Mouse (Mus musculus): ENCODE data around the gene Zfp646. TPM values are rescaled to one million over a fixed set of nuclear protein-coding genes. Genes with fewer than 3 reads are reported as not detected.
"Not testable (repeated sequence)": the region's sequence is repeated elsewhere in the genome, so short reads cannot be mapped to it uniquely, and the experiment has no call there.

Gene Zfp646
- polyA plus RNA-seq, 1 experiment from 2014 or later = 15.5 TPM

- Histone ChIP-seq H3K9me3 (ENCODE audit: control insufficient read depth, low read length) (no peaks in the 10 kb centered on the region), H3K36me3 (ENCODE audit: control insufficient read depth, insufficient read depth, low read length) (peaks cover 78% of the 10 kb centered on the region), H3K27ac (replicated peaks; ENCODE audit: low read depth, low read length) (no peak overlapping the region), H3K4me3 (replicated peaks; ENCODE audit: low read depth, low read length) (no peak overlapping the region), H3K27me3 (ENCODE audit: control insufficient read depth, insufficient read depth, low read length) (no peaks in the 10 kb centered on the region), H3K4me2 (ENCODE audit: low read length) (no peak overlapping the region), H3K4me1 (ENCODE audit: control insufficient read depth, insufficient read depth, low read length) (0 out of 2 replicates have a peak, but pooled peaks cover 4% of the 10 kb centered on the region), H3K9ac (replicated peaks; ENCODE audit: low read length) (no peak overlapping the region)
- DNase-seq (no peak), ATAC-seq (ENCODE audit: low FRiP score, low TSS enrichment) (no peak)
- 76% methylated on average over 3 of the region's 3 CpGs for WGBS
These were observed 12.8 kb downstream of the Zfp646 start for GRCm38 (mm10) chr7:127888821-127889220.

GRCm38 (mm10) chr7:127890798-127891197 lies 14.8 kb downstream of the Zfp646 start, which contains the start of gene Prss53:
Gene Prss53 (minus strand): TSS chr7:127890970.
- Histone ChIP-seq H3K9me3 (ENCODE audit: control insufficient read depth, low read length) (no peaks in the 10 kb centered on the region), H3K36me3 (ENCODE audit: control insufficient read depth, insufficient read depth, low read length) (peaks cover 62% of the 10 kb centered on the region), H3K4me3 (replicated peaks; ENCODE audit: low read depth, low read length) (no peak within 1 kb of the TSS), H3K4me1 (ENCODE audit: control insufficient read depth, insufficient read depth, low read length) (peaks cover 3% of the 10 kb centered on the region; the same call in 1 of the 2 replicates), H3K27me3 (ENCODE audit: control insufficient read depth, insufficient read depth, low read length) (no peaks in the 10 kb centered on the region), H3K4me2 (ENCODE audit: low read length) (no peak within 1 kb of the TSS), H3K27ac (replicated peaks; ENCODE audit: low read depth, low read length) (no peak within 1 kb of the TSS), H3K9ac (replicated peaks; ENCODE audit: low read length) (no peak within 1 kb of the TSS)
- DNase-seq (no peak), ATAC-seq (ENCODE audit: low FRiP score, low TSS enrichment) (no peak)
- 38% methylated on average over 4 of the region's 4 CpGs for WGBS

- Histone ChIP-seq H3K4me2 (ENCODE audit: low read length) (peak overlapping the region; percentile 70), H3K9me3 (ENCODE audit: control insufficient read depth, low read length) (no peaks in the 10 kb centered on the region), H3K9ac (replicated peaks; ENCODE audit: low read length) (peak overlapping the region; percentile 64; the same call in 1 of the 2 replicates), H3K27me3 (ENCODE audit: control insufficient read depth, insufficient read depth, low read length) (no peaks in the 10 kb centered on the region), H3K4me1 (ENCODE audit: control insufficient read depth, insufficient read depth, low read length) (peaks cover 3% of the 10 kb centered on the region; the same call in 1 of the 2 replicates), H3K4me3 (replicated peaks; ENCODE audit: low read depth, low read length) (peak overlapping the region; percentile 41; the same call in 1 of the 2 replicates), H3K27ac (replicated peaks; ENCODE audit: low read depth, low read length) (no peak overlapping the region), H3K36me3 (ENCODE audit: control insufficient read depth, insufficient read depth, low read length) (peaks cover 25% of the 10 kb centered on the region)
- ATAC-seq (ENCODE audit: low FRiP score, low TSS enrichment) (no peak), DNase-seq (no peak)
- 86% methylated on average over 5 of the region's 5 CpGs for WGBS
These were observed 18.5 kb downstream of the Zfp646 start for GRCm38 (mm10) chr7:127894480-127894879.

GRCm38 (mm10) chr7:127895442-127895841 lies 19.4 kb downstream of the Zfp646 start, which contains the start of the genes Gm21974 and Vkorc1:
Gene Gm21974 (minus strand): TSS chr7:127895454.
Gene Vkorc1 (minus strand): TSS chr7:127895617.
- H3K27ac ChIP-seq (replicated peaks; ENCODE audit: low read depth, low read length) = peak within 1 kb of the TSS; percentile 38
- H3K9ac ChIP-seq (replicated peaks; ENCODE audit: low read length) = peak within 1 kb of the TSS; percentile 64
- no peaks in the 10 kb centered on the region for H3K27me3 ChIP-seq (ENCODE audit: control insufficient read depth, insufficient read depth, low read length)
- ATAC-seq (ENCODE audit: low FRiP score, low TSS enrichment) (peak; percentile 96), DNase-seq (peak; percentile 97)
- no peaks in the 10 kb centered on the region for H3K9me3 ChIP-seq (ENCODE audit: control insufficient read depth, low read length)
- peak within 1 kb of the TSS; percentile 70 for H3K4me2 ChIP-seq (ENCODE audit: low read length)
- peak within 1 kb of the TSS; percentile 41 for H3K4me3 ChIP-seq (replicated peaks; ENCODE audit: low read depth, low read length)
- WGBS = under 1% methylated on average over 26 of the region's 26 CpGs
- peaks cover 16% of the 10 kb centered on the region for H3K36me3 ChIP-seq (ENCODE audit: control insufficient read depth, insufficient read depth, low read length)
- peaks cover 3% of the 10 kb centered on the region; the same call in 1 of the 2 replicates for H3K4me1 ChIP-seq (ENCODE audit: control insufficient read depth, insufficient read depth, low read length)

- H3K4me3 ChIP-seq (replicated peaks; ENCODE audit: low read depth, low read length) = peak overlapping the region; percentile 41
- not testable (repeated sequence) for H3K4me1 ChIP-seq (ENCODE audit: control insufficient read depth, insufficient read depth, low read length); DNase-seq; H3K27me3 ChIP-seq (ENCODE audit: control insufficient read depth, insufficient read depth, low read length); H3K9me3 ChIP-seq (ENCODE audit: control insufficient read depth, low read length); H3K9ac ChIP-seq (replicated peaks; ENCODE audit: low read length); H3K27ac ChIP-seq (replicated peaks; ENCODE audit: low read depth, low read length)
- WGBS = 68% methylated on average over 7 of the region's 7 CpGs
- H3K4me2 ChIP-seq (ENCODE audit: low read length) = peak overlapping the region; percentile 70; the same call in 1 of the 2 replicates
- peak; percentile 24 for ATAC-seq (ENCODE audit: low FRiP score, low TSS enrichment)
- H3K36me3 ChIP-seq (ENCODE audit: control insufficient read depth, insufficient read depth, low read length) = peaks cover 11% of the 10 kb centered on the region; the same call in 1 of the 2 replicates
These were observed 19.9 kb downstream of the Zfp646 start for GRCm38 (mm10) chr7:127895891-127896290.

- Histone ChIP-seq H3K27me3 (ENCODE audit: control insufficient read depth, insufficient read depth, low read length) (no peaks in the 10 kb centered on the region), H3K27ac (replicated peaks; ENCODE audit: low read depth, low read length) (no peak overlapping the region), H3K4me1 (ENCODE audit: control insufficient read depth, insufficient read depth, low read length) (peaks cover 3% of the 10 kb centered on the region; the same call in 1 of the 2 replicates), H3K9ac (replicated peaks; ENCODE audit: low read length) (no peak overlapping the region), H3K4me3 (replicated peaks; ENCODE audit: low read depth, low read length) (no peak overlapping the region), H3K9me3 (ENCODE audit: control insufficient read depth, low read length) (no peaks in the 10 kb centered on the region), H3K36me3 (ENCODE audit: control insufficient read depth, insufficient read depth, low read length) (peaks cover 11% of the 10 kb centered on the region; the same call in 1 of the 2 replicates), H3K4me2 (ENCODE audit: low read length) (no peak overlapping the region)
- 61% methylated on average over 13 of the region's 13 CpGs for WGBS
- ATAC-seq (ENCODE audit: low FRiP score, low TSS enrichment) = no peak
- peak; percentile 64 for DNase-seq
These were observed 20.4 kb downstream of the Zfp646 start for GRCm38 (mm10) chr7:127896384-127896783.

- Histone ChIP-seq H3K27me3 (ENCODE audit: control insufficient read depth, insufficient read depth, low read length) (no peaks in the 10 kb centered on the region), H3K36me3 (ENCODE audit: control insufficient read depth, insufficient read depth, low read length) (peaks cover 10% of the 10 kb centered on the region; the same call in 1 of the 2 replicates), H3K4me1 (ENCODE audit: control insufficient read depth, insufficient read depth, low read length) (peaks cover 3% of the 10 kb centered on the region; the same call in 1 of the 2 replicates), H3K9me3 (ENCODE audit: control insufficient read depth, low read length) (no peaks in the 10 kb centered on the region), H3K4me2 (ENCODE audit: low read length) (no peak overlapping the region), H3K4me3 (replicated peaks; ENCODE audit: low read depth, low read length) (no peak overlapping the region), H3K27ac (replicated peaks; ENCODE audit: low read depth, low read length) (no peak overlapping the region), H3K9ac (replicated peaks; ENCODE audit: low read length) (no peak overlapping the region)
- 92% methylated on average over 7 of the region's 7 CpGs for WGBS
- no peak for DNase-seq
- no peak for ATAC-seq (ENCODE audit: low FRiP score, low TSS enrichment)
These were observed 21.5 kb downstream of the Zfp646 start for GRCm38 (mm10) chr7:127897542-127897941.

GRCm38 (mm10) chr7:127898179-127898956 lies 22.3 kb downstream of the Zfp646 start:
- 43% methylated on average over 10 of the region's 10 CpGs for WGBS
- no peak for ATAC-seq (ENCODE audit: low FRiP score, low TSS enrichment)

More at GRCm38 (mm10) chr7:127898179-127898956, 22.3 kb downstream of the Zfp646 start:
- H3K27me3 ChIP-seq (ENCODE audit: control insufficient read depth, insufficient read depth, low read length) = no peaks in the 10 kb centered on the region
- H3K9me3 ChIP-seq (ENCODE audit: control insufficient read depth, low read length) = no peaks in the 10 kb centered on the region
- H3K4me2 ChIP-seq (ENCODE audit: low read length) = no peak overlapping the region
- H3K4me3 ChIP-seq (replicated peaks; ENCODE audit: low read depth, low read length) = no peak overlapping the region
- no peak overlapping the region for H3K9ac ChIP-seq (replicated peaks; ENCODE audit: low read length)
- H3K4me1 ChIP-seq (ENCODE audit: control insufficient read depth, insufficient read depth, low read length) = peaks cover 3% of the 10 kb centered on the region; the same call in 1 of the 2 replicates
- H3K27ac ChIP-seq (replicated peaks; ENCODE audit: low read depth, low read length) = no peak overlapping the region
- no peak for DNase-seq
- peaks cover 4% of the 10 kb centered on the region; the same call in 1 of the 2 replicates for H3K36me3 ChIP-seq (ENCODE audit: control insufficient read depth, insufficient read depth, low read length)

All from midbrain, embryonic 14.5 days (tissue).